Mouse (Mus musculus) forelimb bud, embryonic 11.5 days (tissue): ENCODE measurements around the gene Rbbp8nl.

Experiments used
- DNase-seq: peaks from one replicate; pipeline ENCODE4 v3.0.0-alpha.2; 2012; ENCODE audit warnings: low read depth, low spot score

Gene Rbbp8nl

GRCm38 (mm10) chr2:180229129-180229528, 60.5 kb downstream of the Rbbp8nl start:
- no peak for DNase-seq

GRCm38 (mm10) chr2:180228592-180228991, 61.1 kb downstream of the Rbbp8nl start:
- no peak for DNase-seq

GRCm38 (mm10) chr2:180228060-180228458, 61.6 kb downstream of the Rbbp8nl start:
- DNase-seq: no peak
